Mouse (Mus musculus) heart, postnatal 0 days (tissue): Measurements from ENCODE around the gene Rbm25.

Experiments used
- CTCF ChIP-seq: IDR thresholded peaks from 2 replicates; pipeline ENCODE4 v1.5.1; 2016; ENCODE audit warnings: antibody characterized with exemption, control low read depth, low read depth
- EP300 ChIP-seq: IDR thresholded peaks from 2 replicates; pipeline ENCODE4 v1.6.1; 2016; ENCODE audit warnings: antibody characterized with exemption, low read depth

DNA sequence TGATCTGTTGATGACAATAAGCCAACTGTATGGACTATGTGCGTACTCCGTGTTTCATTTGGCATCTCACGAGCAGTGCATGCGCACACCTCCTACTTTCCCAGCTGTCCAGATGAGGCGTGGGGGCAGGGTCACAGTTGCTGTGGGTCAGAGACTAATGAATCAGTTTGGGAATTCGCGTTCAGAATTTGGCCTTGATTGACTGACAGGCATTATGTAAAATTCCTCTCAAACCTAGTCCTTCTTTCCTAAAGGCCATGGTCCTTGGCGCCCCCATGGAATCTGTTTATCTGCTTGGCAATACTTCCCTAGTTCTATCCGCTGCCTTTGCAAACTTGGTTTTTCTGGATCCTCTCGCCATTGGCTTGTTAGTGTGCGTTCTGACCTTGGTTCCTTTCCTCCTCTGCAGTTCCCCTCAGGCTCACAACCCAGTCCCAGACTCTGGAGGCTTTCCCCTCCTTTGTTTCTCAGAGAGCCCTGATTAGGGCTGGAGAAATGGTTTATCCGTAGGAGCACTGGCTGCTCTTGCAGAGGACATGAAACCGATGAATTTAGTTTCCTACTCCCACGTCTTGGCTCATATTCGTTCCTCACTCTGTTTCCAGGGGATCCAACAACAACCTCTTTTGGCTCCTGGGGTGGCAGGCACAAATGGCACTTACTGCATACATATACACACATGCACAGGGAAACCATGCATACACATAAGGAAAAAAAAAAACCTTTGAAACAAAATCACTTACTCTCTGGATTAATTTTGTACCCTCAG is 85.6 kb downstream of the Rbm25 start:
- TF ChIP-seq CTCF (no peak), EP300 (no peak)
